Mouse (Mus musculus) natural killer cell, adult 2 months (primary cell): ENCODE data around the gene Pdpr.
"Not testable (repeated sequence)": the region's sequence is repeated elsewhere in the genome, so short reads cannot be mapped to it uniquely, and the experiment has no call there.

Experiments used
- DNase-seq, 2 experiments: peaks; one replicate each; pipeline ENCODE4 v3.0.0; 2022; ENCODE audit warnings: low spot score in 2 of 2

The Pdpr gene

DNA sequence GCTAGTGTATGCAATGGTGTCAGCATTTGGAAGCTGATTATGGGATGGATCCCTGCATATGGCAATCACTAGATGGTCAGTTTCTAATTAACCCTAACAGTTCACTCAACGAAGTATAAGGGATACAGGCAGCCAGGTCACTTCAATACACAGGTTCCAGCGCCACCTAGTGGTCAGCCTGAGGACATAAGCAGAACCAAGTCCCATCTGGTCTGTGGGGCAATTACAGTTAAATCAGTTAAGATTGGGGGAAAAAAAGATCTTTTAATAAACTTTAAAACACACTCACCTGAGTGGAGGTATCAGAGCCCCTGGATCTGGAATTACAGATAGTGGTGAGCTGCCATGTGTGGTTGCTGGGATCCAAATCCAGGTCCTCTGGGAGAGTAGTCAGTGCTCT is 4.3 kb upstream of the Pdpr start:
- peak; percentile 61 to 78 for DNase-seq

DNA sequence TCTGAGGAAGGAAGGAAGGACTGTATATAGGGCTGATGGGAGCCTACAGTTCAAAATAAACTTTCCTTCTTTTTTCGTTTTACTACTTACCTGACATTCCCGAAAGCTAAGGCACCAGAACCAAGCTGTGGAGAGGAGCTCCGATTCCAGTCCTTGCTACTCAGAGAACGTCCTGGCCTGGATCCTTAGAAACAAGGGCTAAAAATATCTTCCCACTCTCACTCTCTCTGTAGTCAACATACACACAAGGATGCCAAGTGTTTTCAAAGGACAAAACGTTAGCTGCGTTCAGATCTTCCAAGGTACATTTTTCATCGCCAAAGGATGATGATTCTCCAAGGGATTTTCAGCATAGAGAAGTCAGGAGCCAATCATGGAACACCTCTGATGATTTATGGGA is 2.7 kb upstream of the Pdpr start:
- no peak for DNase-seq

DNA sequence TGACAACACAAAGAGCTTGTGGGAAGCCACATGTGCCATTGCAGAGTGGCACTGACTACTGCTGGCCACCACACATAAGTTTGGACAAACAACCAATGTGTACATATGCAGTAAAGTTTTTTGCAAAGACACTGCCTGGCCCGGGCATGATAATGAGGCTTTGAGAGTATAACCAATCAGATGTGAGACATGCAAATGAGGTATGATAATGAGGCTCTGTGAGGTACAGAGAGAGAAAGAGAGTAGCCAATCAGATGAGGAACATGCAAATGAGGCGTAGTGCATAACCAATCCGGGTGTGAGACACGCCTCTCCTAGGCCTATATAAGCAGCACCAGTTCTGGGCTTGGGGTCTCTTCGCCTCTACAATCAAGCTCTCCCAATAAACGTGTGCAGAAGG is 2.1 kb upstream of the Pdpr start, which contains the start of gene Clec18a:
TSS of gene Clec18a (minus strand) at position 101 of the 400 bp plus-strand sequence.
- DNase-seq, result not testable (repeated sequence)

DNA sequence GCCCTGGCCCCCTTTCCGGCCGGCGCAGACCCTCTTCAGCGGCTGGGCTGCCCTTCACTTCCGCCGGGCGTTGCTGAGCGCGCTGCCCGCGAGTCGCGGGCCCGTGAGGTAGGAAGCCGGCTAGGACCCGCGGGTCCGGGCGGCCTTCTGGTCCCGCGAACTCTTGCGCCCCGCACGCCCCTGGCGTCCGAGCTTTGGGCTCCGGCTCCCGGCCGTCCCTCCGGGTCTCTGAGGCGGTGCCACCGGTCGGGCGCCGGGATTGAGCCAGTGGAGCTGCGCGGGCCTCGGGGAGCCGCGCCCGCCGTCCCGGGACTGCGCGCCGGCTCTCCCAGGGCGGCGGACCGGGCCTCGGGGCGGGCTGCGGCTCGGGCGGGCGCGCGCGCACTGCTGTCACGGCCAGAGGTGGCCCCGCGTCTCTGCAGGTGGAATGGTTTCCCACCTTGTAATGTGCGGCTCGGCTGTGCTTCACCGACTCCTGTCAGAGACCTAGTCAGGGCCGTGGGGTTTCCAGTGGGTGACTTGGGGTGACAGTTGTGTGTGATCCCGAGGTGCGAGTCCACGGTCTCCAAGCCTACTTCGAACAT is 381 bp downstream of the Pdpr start:
- DNase-seq, result peak in 1 of 2 experiments; percentile 39

DNA sequence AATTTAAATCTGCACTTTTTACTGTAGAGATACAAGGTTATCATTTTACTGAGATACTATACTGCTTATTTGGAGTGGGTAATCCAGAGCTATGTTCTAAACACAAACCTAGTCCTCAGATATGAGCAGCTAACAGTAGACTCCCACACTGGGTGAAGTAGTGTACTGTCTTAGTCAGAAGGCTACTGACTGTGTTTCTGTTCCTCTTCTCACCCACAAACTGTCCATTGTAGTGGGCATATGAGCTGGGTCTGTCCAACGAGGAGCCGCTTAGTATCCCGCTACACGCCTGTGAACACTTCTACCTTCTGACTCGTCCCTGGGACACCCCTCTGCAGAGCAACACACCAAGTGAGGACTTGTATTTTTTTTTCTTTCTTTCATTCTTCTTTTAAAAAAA is 20.5 kb downstream of the Pdpr start:
- DNase-seq, result no peak

DNA sequence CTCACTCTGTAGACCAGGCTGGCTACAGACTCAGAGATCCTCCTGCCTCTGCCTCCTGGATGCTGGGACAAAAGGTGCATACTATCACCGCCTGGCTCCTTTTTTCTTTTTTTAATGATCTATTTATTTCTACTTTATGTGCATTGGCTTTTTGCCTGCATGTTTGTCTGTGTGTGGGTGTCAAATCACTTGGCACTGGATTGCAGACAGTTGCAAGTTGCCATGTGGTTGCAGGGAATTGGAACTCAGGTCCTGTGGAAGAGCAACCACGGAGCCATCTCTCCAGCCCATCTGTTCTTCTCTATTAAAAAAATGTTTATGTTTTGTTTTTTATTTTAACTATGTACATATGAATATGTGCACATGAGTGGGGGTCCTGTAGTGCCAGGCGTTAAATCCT is 25.1 kb downstream of the Pdpr start:
- no peak for DNase-seq

DNA sequence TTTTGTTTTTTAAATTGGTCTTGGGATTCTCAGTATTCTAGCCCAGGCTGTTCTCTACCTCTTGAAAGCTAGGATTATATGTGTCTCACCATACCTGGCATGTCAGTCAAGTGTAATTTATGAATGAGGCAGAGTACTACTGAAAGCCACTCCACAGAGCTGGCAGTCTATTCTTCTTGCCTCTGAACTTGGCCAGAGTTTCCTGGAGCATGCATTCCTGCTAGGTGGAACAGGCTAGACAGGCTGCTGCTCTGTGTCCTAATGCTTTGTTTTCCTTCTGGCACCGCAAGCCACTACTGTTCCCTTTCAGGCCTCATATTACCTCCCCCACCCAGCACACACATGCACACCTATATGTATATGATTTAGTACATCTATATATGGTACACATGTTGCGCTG is 36.3 kb downstream of the Pdpr start:
- DNase-seq, result no peak

DNA sequence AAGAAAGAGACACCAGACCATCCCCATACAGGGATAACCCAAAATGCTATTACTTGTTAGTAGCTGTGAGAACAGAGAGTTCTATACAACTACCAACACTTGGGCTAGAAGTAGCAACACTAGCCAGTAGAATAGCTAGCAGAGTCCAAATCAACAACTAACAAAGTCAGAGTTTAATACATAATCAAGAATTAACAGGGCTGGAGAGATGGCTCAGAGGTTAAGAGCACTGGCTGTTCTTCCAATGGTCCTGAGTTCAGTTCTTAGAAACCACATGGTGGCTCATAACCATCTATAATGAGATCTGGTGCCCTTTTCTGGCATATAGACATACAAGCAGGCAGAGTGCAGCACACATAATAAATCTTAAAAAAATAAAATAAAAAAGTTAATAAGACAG is 48.1 kb downstream of the Pdpr start:
- no peak for DNase-seq

DNA sequence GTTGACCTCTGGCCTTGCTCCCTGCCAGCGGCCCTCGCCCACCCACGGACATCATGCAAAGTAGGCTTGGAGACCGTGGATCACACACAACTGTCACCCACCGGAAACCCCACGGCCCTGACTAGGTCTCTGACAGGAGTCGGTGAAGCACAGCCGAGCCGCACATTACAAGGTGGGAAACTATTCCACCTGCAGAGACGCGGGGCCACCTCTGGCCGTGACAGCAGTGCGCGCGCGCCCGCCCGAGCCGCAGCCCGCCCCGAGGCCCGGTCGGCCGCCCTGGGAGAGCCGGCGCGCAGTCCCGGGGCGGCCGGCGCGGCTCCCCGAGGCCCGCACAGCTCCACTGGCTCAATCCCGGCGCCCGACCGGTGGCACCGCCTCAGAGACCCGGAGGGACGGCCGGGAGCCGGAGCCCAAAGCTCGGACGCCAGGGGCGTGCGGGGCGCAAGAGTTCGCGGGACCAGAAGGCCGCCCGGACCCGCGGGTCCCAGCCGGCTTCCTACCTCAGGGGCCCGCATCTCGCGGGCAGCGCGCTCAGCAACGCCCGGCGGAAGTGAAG is 50.5 kb downstream of the Pdpr start:
- DNase-seq, result peak; percentile 17 to 37

DNA sequence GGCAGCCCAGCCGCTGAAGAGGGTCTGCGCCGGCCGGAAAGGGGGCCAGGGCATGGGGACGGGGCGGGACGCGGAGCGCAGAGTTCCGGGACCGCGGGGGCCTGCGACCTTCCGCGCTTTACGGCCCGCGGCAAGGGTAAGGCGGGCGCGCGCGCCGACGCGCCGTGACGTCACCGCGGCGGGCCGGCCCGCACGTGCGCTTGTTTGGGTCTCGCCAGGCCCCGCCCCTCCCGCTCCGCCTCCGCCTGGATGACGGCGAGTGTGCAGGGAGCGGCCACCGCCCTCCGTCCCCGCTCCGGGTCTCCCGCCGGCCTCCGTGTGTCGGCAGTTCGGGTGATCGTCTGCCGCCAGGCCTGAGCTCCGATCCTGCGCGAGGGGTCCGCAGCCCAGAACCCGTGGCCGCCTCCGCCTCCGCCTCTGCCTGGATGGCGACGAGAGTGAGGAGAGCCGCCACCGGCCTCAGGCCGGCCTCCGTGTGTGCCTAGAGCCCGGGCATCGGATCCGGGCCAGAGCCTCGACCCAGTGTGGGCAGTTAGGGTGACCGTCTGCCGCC is 51.1 kb downstream of the Pdpr start:
- DNase-seq, result peak; percentile 85 to 89

DNA sequence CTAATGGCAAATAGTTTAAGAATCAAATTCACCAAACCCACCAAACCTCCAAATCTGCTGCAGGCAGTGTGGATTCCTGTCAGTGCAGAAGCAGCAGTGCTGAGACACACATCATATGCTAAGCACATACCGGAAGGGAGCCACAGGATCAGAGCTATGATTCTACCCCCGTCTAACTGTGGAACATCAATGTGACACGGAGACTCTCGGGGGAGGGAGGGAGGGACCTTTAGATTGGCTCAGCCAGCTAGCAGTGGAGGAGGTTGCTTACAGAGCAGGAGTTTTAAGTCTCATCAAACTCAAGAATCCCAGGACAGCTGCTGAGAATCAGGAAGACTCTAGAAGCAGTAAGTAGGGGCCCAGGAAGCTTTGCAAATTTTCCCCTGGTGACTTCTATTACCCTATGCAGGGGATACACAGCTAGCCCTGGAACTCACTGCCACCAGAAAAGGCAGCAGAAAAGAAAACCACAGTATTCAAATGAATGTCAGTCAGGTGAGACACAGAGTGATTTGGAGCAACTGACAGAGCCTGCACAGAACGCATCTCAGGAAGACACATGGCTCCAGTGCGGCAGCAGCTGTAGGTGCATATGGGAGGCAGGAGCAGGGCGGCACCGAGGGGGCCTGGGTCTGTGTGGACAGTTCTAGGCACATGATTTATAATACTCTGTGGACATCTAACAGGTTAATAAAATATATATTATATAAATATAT is 61.4 kb downstream of the Pdpr start:
- DNase-seq, result no peak

DNA sequence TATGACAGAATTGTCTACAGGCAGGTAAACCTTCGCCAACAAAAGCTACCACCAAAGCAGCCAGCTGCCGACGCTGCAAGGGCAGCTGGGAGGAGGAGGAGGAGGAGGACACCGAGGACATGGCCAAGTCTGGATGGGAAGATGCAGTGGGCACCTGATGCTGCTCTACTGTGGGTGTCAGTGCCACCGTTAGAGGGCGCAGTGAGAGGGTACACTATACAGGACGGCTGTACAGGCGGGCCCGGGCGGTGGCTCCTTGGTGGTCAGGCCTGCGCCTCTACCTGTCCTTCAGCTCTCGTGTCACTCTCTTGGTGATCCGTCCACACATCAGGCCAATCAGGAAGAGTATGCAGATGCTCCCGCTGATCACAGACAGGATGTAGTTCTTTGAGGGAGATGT is 63.2 kb downstream of the Pdpr start:
- peak; percentile 10 to 35 for DNase-seq

DNA sequence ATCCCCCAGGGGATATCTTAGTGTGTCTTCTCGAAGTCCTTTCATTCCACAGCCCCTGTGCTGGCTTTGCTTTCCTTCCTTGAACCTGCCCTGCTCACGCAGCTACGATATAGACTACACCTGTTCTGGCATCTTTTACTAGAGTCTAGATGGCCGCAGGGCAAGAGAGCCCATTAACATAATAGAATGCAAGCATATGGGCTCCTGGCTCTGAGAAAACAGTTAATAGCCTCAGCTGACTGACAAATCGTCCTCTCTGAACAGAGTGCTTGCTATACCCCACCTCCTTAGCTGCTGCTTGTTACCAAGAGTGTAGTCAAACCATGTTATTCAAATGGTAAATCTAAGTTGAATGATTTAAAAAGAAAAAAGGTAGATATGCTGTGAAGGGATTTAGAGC is 77.2 kb downstream of the Pdpr start:
- DNase-seq, result no peak

DNA sequence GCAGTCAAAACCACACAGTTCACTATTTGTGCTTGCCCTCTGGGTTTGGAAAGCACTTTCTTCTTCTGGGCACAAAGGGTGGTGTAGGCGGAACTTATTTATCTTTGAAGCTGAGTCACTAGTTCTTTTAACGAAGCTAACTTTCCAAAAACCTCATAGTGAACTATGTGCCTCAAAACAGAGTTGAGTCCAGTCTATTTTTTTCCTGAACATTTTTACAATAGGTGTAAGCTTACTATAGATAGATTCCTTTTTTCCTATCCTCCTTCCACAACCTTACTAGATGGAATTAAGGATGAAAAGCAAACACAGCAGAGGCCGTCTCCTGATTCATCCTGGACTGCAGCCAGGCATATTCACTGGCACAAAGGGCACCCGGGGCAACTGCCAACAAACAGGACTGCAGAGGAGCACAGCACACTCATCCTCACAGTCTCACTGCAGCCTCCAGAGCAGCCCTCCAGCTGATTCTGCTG is 91.1 kb downstream of the Pdpr start:
- no peak for DNase-seq
